Mouse (Mus musculus) small intestine, adult 2 months (tissue): ENCODE data around the gene Map4k5. TPM values are rescaled to one million over a fixed set of nuclear protein-coding genes. Genes with fewer than 3 reads are reported as not detected.

ENCODE experiments used
- H3K27ac ChIP-seq: fragments of 200-500 bp; 2 replicates; pipeline ENCODE4 v1.5.1; 2012; ENCODE audit warnings: low read depth, low read length, control low read depth, inconsistent platforms; ENCODE audit not compliant: insufficient read depth
- H3K27me3 ChIP-seq: fragments of 200-500 bp; 2 replicates; pipeline ENCODE4 v1.6.1; 2012; ENCODE audit warnings: mild to moderate bottlenecking, moderate library complexity, low read length, inconsistent platforms; ENCODE audit not compliant: control insufficient read depth, insufficient read depth
- H3K36me3 ChIP-seq: fragments of 200-500 bp; 2 replicates; pipeline ENCODE4 v1.6.1; 2012; ENCODE audit warnings: mild to moderate bottlenecking, low read length, control low read depth, inconsistent platforms; ENCODE audit not compliant: control insufficient read depth, insufficient read depth
- H3K4me1 ChIP-seq: fragments of 200-500 bp; 2 replicates; pipeline ENCODE4 v1.6.1; 2012; ENCODE audit warnings: low read length, inconsistent platforms, mixed read lengths; ENCODE audit not compliant: control insufficient read depth, insufficient read depth, insufficient read length
- H3K4me3 ChIP-seq: fragments of 200-500 bp; 2 replicates; pipeline ENCODE4 v1.5.1; 2012; ENCODE audit warnings: low read depth, mild to moderate bottlenecking, control low read depth, inconsistent platforms, low read length, moderate library complexity
- CTCF ChIP-seq: fragments of 200-500 bp; IDR thresholded peaks from 2 replicates; pipeline ENCODE4 v1.5.1; 2012; ENCODE audit warnings: low read depth, mild to moderate bottlenecking, control low read depth, inconsistent platforms, low read length, moderate library complexity, mixed read lengths; ENCODE audit not compliant: insufficient replicate concordance, insufficient read length; ENCODE audit errors: extremely low read depth
- POLR2A ChIP-seq: fragments of 200-500 bp; IDR thresholded peaks from 2 replicates; pipeline ENCODE4 v1.6.1; 2012; ENCODE audit warnings: low read depth, mild to moderate bottlenecking, control low read depth, inconsistent platforms, low read length, moderate library complexity
- WGBS: fragments of 180-500 bp; shearing (Covaris S2); methylation state at CpG from one replicate; pipeline ENCODE4 v1.1.7; 2018; 5-methylcytosine and 5-hydroxymethylcytosine counted together
- polyA plus RNA-seq: library from polyadenylated mRNA; depleted of rRNA; stranded (reverse); fragments of >200 nt; gene quantifications from 2 replicates; pipeline ENCODE4 v1.2.3, GENCODE M21; 2012

Gene Map4k5
- polyA plus RNA-seq, 1 experiment, result 5.1 TPM

DNA sequence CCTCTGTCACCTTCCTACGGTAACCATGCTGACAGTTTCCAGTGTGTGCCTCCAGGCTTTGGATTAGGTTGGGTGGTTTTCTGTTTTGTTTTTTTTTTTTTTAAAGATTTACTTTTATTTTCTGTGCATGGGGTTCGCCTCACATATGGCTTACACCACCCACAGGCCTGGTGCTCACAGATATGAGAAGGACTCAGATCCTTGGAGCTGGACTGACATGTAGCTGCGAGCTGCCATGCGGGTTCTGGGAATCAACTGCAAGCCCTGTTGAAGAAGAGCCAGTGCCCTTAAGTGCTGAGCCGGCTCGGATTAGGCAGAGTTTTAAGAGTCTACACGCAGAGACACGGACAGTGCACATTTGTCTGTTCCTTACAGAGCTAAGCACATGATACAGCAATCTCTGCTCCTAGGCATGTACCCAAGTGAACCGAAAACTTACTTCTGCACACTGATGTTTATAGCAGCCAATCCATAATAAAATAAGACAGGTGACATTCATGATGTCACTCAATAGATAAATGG is 15.1 kb downstream of the Map4k5 start:
- Histone ChIP-seq H3K27ac (no peak overlapping the region), H3K36me3 (no peaks in the 10 kb centered on the region; the same call in 1 of the 2 replicates), H3K27me3 (no peaks in the 10 kb centered on the region), H3K4me1 (peaks cover 5% of the 10 kb centered on the region; the same call in 1 of the 2 replicates), H3K4me3 (no peak overlapping the region)
- 82% methylated on average over 9 of the region's 9 CpGs for WGBS
- TF ChIP-seq CTCF, result no peak
- no peak for TF ChIP-seq POLR2A

DNA sequence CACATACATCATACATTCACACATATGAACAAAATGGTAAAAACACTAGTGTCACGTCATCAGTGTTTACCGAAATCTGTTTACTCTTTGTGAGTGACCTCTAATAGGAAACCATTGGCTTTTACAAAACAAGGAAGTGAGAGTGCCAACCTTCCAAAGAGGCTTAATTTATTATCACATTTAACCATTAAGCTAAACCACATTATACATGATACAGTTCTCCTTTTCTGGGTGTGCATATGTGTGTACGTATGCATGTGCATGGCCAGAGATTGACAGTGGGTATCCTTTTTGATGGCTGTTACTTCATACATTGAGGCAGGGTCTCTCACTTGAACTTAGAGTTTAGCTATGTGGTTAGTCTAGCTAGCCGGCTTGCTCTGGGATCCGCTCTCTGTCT is 21.4 kb downstream of the Map4k5 start:
- Histone ChIP-seq H3K4me3 (no peak overlapping the region), H3K27me3 (no peaks in the 10 kb centered on the region), H3K27ac (no peak overlapping the region), H3K36me3 (peaks cover 2% of the 10 kb centered on the region), H3K4me1 (peaks cover 10% of the 10 kb centered on the region; the same call in 1 of the 2 replicates)
- TF ChIP-seq CTCF (no peak), POLR2A (no peak)
- 88% methylated on average over 5 of the region's 5 CpGs for WGBS

DNA sequence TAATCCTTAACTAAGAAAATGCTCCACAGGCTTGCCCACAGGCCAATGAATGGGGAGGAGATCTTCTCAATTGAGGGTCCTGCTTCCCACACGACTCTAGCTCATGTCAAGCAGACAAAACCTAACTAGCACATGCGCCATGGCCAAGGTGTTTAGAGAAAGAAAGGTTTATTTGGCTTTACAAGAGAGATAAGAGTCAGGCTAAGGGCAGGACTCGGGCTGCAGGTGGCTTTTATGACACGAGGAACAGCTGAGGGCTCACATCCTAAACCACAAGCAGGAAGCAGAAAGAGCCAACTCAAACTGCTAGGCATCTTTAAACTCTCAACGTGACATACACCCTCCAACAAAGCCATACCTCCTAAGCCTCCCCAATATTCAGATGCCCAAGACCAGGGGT is 25.7 kb downstream of the Map4k5 start:
- 14% methylated on average over 5 of the region's 5 CpGs for WGBS
- TF ChIP-seq CTCF (no peak), POLR2A (no peak)
- H3K27ac ChIP-seq, result no peak overlapping the region
- H3K27me3 ChIP-seq, result no peaks in the 10 kb centered on the region
- H3K4me1 ChIP-seq, result peaks cover 13% of the 10 kb centered on the region; the same call in 1 of the 2 replicates
- H3K4me3 ChIP-seq, result no peak overlapping the region
- peaks cover 2% of the 10 kb centered on the region for H3K36me3 ChIP-seq

DNA sequence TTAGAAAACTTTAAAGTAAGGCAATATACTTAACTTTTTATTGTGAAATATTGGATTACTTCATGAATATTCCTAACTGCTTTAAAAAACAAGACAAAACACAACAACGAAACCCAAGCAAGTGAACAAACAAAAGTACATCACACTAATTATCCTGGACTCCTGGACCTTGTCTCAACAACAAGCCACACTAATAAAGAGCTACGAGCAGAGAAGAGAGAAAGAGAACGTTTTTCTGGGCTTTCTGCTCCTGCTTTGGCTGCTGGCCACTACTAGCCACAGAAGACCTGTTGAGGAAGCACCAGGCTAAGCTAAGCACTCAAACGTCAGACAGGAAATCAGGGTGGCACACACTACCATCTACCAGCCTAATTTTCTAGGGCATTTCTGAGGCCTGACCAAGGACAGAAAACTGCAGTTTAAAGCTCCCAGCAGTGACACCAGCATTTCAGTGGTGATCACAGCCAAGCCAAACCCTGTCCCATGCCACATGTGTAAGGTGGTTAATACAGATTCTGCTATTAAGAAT is 28.8 kb downstream of the Map4k5 start:
- WGBS, result 18% methylated on average over 4 of the region's 4 CpGs
- no peak overlapping the region for H3K27ac ChIP-seq
- no peak overlapping the region for H3K4me3 ChIP-seq
- TF ChIP-seq POLR2A (no peak), CTCF (no peak)
- no peaks in the 10 kb centered on the region for H3K36me3 ChIP-seq
- peaks cover 11% of the 10 kb centered on the region; the same call in 1 of the 2 replicates for H3K4me1 ChIP-seq
- H3K27me3 ChIP-seq, result no peaks in the 10 kb centered on the region

DNA sequence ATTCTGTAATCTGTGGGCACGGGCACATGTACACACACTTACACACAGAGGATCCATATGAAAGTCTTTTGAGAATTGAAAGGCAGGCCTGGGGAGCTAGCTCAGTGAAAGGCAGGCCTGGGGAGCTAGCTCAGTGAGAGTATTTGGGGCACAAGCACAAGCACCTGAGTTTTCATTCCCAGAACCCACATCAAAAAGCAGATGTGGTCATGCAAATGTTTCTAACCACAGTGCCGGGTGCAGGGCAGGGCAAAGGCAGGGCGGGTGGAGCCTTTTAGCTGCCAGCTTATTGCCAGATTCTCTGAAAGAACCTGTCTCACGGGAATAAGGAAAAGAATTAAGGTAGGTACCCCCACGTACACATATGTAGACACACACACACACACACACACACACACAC is 29.5 kb downstream of the Map4k5 start:
- TF ChIP-seq POLR2A (no peak), CTCF (no peak)
- 47% methylated on average over 5 of the region's 5 CpGs for WGBS
- Histone ChIP-seq H3K27me3 (no peaks in the 10 kb centered on the region), H3K4me3 (no peak overlapping the region), H3K36me3 (no peaks in the 10 kb centered on the region), H3K4me1 (peaks cover 11% of the 10 kb centered on the region; the same call in 1 of the 2 replicates), H3K27ac (no peak overlapping the region)

DNA sequence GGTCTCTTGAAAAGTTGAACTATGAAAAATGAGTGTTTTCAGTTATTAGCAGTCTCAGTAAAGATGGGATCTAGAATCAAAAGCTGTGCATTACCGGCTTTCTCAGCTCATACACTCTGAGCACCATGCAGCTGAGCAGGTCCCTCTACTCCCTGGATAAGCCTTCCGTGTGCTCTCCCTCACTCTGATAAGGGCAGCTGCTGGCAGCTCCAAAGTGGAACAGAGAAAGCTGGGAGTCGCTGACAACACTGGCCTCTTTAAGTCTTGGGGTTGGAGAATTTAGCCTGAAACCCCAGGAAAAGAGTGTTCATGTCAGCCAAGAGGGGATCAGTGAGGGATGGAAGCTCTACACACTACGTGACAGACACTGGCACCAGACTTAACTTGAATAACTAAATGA is 34.2 kb downstream of the Map4k5 start:
- no peak for TF ChIP-seq POLR2A
- TF ChIP-seq CTCF, result no peak
- Histone ChIP-seq H3K27ac (no peak overlapping the region), H3K27me3 (no peaks in the 10 kb centered on the region), H3K36me3 (peaks cover 4% of the 10 kb centered on the region), H3K4me3 (no peak overlapping the region), H3K4me1 (peaks cover 4% of the 10 kb centered on the region; the same call in 1 of the 2 replicates)
- WGBS, result 80% methylated on average over 4 of the region's 4 CpGs

DNA sequence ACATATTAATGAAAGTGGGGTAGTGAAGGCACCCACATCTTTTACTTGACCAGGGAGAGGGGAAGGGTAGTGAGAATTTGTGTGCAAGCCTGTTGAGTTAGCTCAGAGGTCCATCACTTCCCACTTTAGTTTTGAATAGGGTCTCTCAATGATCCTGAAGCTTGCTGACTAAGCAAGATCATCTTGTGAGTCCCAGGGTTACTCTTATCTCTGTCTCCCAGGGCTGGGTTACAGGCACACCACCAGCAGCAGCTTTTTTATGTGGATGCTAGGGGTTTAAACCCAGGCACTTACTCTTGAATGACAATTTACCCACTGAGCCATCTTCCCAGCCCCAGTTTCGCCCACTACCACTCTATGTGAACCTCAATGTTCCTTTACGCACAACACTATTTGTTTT is 35.4 kb downstream of the Map4k5 start:
- Histone ChIP-seq H3K27ac (no peak overlapping the region), H3K36me3 (peaks cover 4% of the 10 kb centered on the region), H3K4me1 (no peaks in the 10 kb centered on the region), H3K4me3 (no peak overlapping the region), H3K27me3 (no peaks in the 10 kb centered on the region)
- TF ChIP-seq POLR2A, result no peak
- no peak for TF ChIP-seq CTCF
- 94% methylated on average over 2 of the region's 2 CpGs for WGBS
